Mouse (Mus musculus): ENCODE measurements around the gene Cdon. TPM values are rescaled to one million over a fixed set of nuclear protein-coding genes. Genes with fewer than 3 reads are reported as not detected.

The Cdon gene
- total and polyA plus RNA-seq, 2 experiments, result 0.37 to 0.49 TPM

GRCm38 (mm10) chr9:35411225-35411965 lies 9.5 kb upstream of the Cdon start:
- H3K27me3 ChIP-seq (ENCODE audit: control insufficient read depth, insufficient read depth, low read length), result no peaks in the 10 kb centered on the region
- WGBS, result 93% methylated on average over 11 of the region's 11 CpGs
- H3K27ac ChIP-seq (replicated peaks; ENCODE audit: insufficient read depth, low read depth, low read length), result no peak overlapping the region

GRCm38 (mm10) chr9:35411975-35412374 lies 9.0 kb upstream of the Cdon start:
- WGBS, result 92% methylated on average over 7 of the region's 7 CpGs
- H3K27me3 ChIP-seq (ENCODE audit: control insufficient read depth, insufficient read depth, low read length), result no peaks in the 10 kb centered on the region

More at GRCm38 (mm10) chr9:35411225-35411965, 9.5 kb upstream of the Cdon start:
- Histone ChIP-seq H3K4me3 (ENCODE audit: insufficient read depth, low read depth, low read length) (no peak overlapping the region), H3K4me1 (ENCODE audit: control insufficient read depth, insufficient read depth, low read length) (no peaks in the 10 kb centered on the region), H3K9ac (ENCODE audit: low read depth, low read length) (no peak overlapping the region), H3K36me3 (ENCODE audit: control insufficient read depth, insufficient read depth, low read length) (no peaks in the 10 kb centered on the region), H3K79me2 (ENCODE audit: control insufficient read depth, insufficient read depth, low read length) (no peaks in the 10 kb centered on the region)
- TF ChIP-seq CTCF (IDR thresholded peaks at IDR 0.05; ENCODE audit: low read depth, low read length), result no peak
- TF ChIP-seq POLR2A (IDR thresholded peaks at IDR 0.05; ENCODE audit: extremely low read depth, insufficient read depth, low read length), result no peak
- DNase-seq (ENCODE audit: extremely low read depth, low read depth, low spot score), result no peak

GRCm38 (mm10) chr9:35421730-35422235 lies 855 bp downstream of the Cdon start:
- Histone ChIP-seq H3K4me3 (ENCODE audit: insufficient read depth, low read depth, low read length) (peak overlapping the region; percentile 99), H3K79me2 (ENCODE audit: control insufficient read depth, insufficient read depth, low read length) (peaks cover 3% of the 10 kb centered on the region; the same call in 1 of the 2 replicates), H3K4me1 (ENCODE audit: control insufficient read depth, insufficient read depth, low read length) (peaks cover 3% of the 10 kb centered on the region; the same call in 1 of the 2 replicates), H3K9ac (ENCODE audit: low read depth, low read length) (peak overlapping the region; percentile 96), H3K27me3 (ENCODE audit: control insufficient read depth, insufficient read depth, low read length) (no peaks in the 10 kb centered on the region), H3K27ac (replicated peaks; ENCODE audit: insufficient read depth, low read depth, low read length) (0 out of 2 replicates have a peak overlapping the region, but pooled peaks have one; percentile 6), H3K36me3 (ENCODE audit: control insufficient read depth, insufficient read depth, low read length) (no peaks in the 10 kb centered on the region)
- WGBS, result under 1% methylated on average over 35 of the region's 35 CpGs
- DNase-seq (ENCODE audit: extremely low read depth, low read depth, low spot score), result no peak
- TF ChIP-seq POLR2A (IDR thresholded peaks at IDR 0.05; ENCODE audit: extremely low read depth, insufficient read depth, low read length) (no peak), CTCF (IDR thresholded peaks at IDR 0.05; ENCODE audit: low read depth, low read length) (no peak)

More at GRCm38 (mm10) chr9:35411975-35412374, 9.0 kb upstream of the Cdon start:
- no peaks in the 10 kb centered on the region for H3K4me1 ChIP-seq (ENCODE audit: control insufficient read depth, insufficient read depth, low read length)
- DNase-seq (ENCODE audit: extremely low read depth, low read depth, low spot score), result no peak
- no peak overlapping the region for H3K27ac ChIP-seq (replicated peaks; ENCODE audit: insufficient read depth, low read depth, low read length)
- H3K9ac ChIP-seq (ENCODE audit: low read depth, low read length), result no peak overlapping the region
- no peak overlapping the region for H3K4me3 ChIP-seq (ENCODE audit: insufficient read depth, low read depth, low read length)
- H3K36me3 ChIP-seq (ENCODE audit: control insufficient read depth, insufficient read depth, low read length), result no peaks in the 10 kb centered on the region
- no peak for TF ChIP-seq CTCF (IDR thresholded peaks at IDR 0.05; ENCODE audit: low read depth, low read length)
- no peak for TF ChIP-seq POLR2A (IDR thresholded peaks at IDR 0.05; ENCODE audit: extremely low read depth, insufficient read depth, low read length)
- H3K79me2 ChIP-seq (ENCODE audit: control insufficient read depth, insufficient read depth, low read length), result no peaks in the 10 kb centered on the region

GRCm38 (mm10) chr9:35422405-35422941 lies 1.5 kb downstream of the Cdon start:
- peaks cover 3% of the 10 kb centered on the region; the same call in 1 of the 2 replicates for H3K79me2 ChIP-seq (ENCODE audit: control insufficient read depth, insufficient read depth, low read length)
- H3K4me1 ChIP-seq (ENCODE audit: control insufficient read depth, insufficient read depth, low read length), result peaks cover 3% of the 10 kb centered on the region; the same call in 1 of the 2 replicates
- H3K27me3 ChIP-seq (ENCODE audit: control insufficient read depth, insufficient read depth, low read length), result no peaks in the 10 kb centered on the region
- no peak overlapping the region for H3K9ac ChIP-seq (ENCODE audit: low read depth, low read length)
- no peak for DNase-seq (ENCODE audit: extremely low read depth, low read depth, low spot score)
- 23% methylated on average over 4 of the region's 4 CpGs for WGBS
- no peak for TF ChIP-seq POLR2A (IDR thresholded peaks at IDR 0.05; ENCODE audit: extremely low read depth, insufficient read depth, low read length)
- TF ChIP-seq CTCF (IDR thresholded peaks at IDR 0.05; ENCODE audit: low read depth, low read length), result no peak
- no peaks in the 10 kb centered on the region for H3K36me3 ChIP-seq (ENCODE audit: control insufficient read depth, insufficient read depth, low read length)
- H3K4me3 ChIP-seq (ENCODE audit: insufficient read depth, low read depth, low read length), result no peak overlapping the region
- H3K27ac ChIP-seq (replicated peaks; ENCODE audit: insufficient read depth, low read depth, low read length), result no peak overlapping the region

- Histone ChIP-seq H3K27me3 (ENCODE audit: control insufficient read depth, insufficient read depth, low read length) (no peaks in the 10 kb centered on the region), H3K9ac (ENCODE audit: low read depth, low read length) (no peak overlapping the region)
- WGBS, result 68% methylated on average over 4 of the region's 4 CpGs
Observed at GRCm38 (mm10) chr9:35423265-35423664, 2.3 kb downstream of the Cdon start.

More at GRCm38 (mm10) chr9:35423265-35423664, 2.3 kb downstream of the Cdon start:
- Histone ChIP-seq H3K79me2 (ENCODE audit: control insufficient read depth, insufficient read depth, low read length) (peaks cover 3% of the 10 kb centered on the region; the same call in 1 of the 2 replicates), H3K36me3 (ENCODE audit: control insufficient read depth, insufficient read depth, low read length) (no peaks in the 10 kb centered on the region), H3K4me1 (ENCODE audit: control insufficient read depth, insufficient read depth, low read length) (peaks cover 3% of the 10 kb centered on the region; the same call in 1 of the 2 replicates), H3K27ac (replicated peaks; ENCODE audit: insufficient read depth, low read depth, low read length) (no peak overlapping the region), H3K4me3 (ENCODE audit: insufficient read depth, low read depth, low read length) (no peak overlapping the region)
- TF ChIP-seq POLR2A (IDR thresholded peaks at IDR 0.05; ENCODE audit: extremely low read depth, insufficient read depth, low read length), result no peak
- no peak for TF ChIP-seq CTCF (IDR thresholded peaks at IDR 0.05; ENCODE audit: low read depth, low read length)
- DNase-seq (ENCODE audit: extremely low read depth, low read depth, low spot score), result no peak
